Mouse (Mus musculus) hindbrain, postnatal 0 days (tissue): ENCODE results near the gene Slc46a3. TPM values are rescaled to one million over a fixed set of nuclear protein-coding genes. Genes with fewer than 3 reads are reported as not detected.
"Not testable (repeated sequence)": the region's sequence is repeated elsewhere in the genome, so short reads cannot be mapped to it uniquely, and the experiment has no call there.

Experiments
- ATAC-seq: fragments of 200-750 bp; cut with Nextera tagmentation; 2 replicates; pipeline ENCODE4 v1.8.0; 2017; ENCODE audit warnings: mild to moderate bottlenecking, moderate TSS enrichment, moderate library complexity
- DNase-seq: peaks from one replicate; pipeline ENCODE4 v3.0.0-alpha.2; 2015; ENCODE audit warnings: low spot score
- H3K27ac ChIP-seq: fragments of 300-500 bp; sonication (generic); 2 replicates; pipeline ENCODE4 v1.5.1; 2014; ENCODE audit warnings: mild to moderate bottlenecking
- H3K27me3 ChIP-seq: fragments of 300-500 bp; sonication (generic); 2 replicates; pipeline ENCODE4 v1.6.1; 2014; ENCODE audit warnings: low read length, mixed read lengths; ENCODE audit not compliant: insufficient read depth
- H3K36me3 ChIP-seq: fragments of 300-500 bp; sonication (generic); 2 replicates; pipeline ENCODE4 v1.6.1; 2014; ENCODE audit warnings: low read length, mixed read lengths; ENCODE audit not compliant: insufficient read depth
- H3K4me1 ChIP-seq: fragments of 300-500 bp; sonication (generic); 2 replicates; pipeline ENCODE4 v1.6.1; 2014; ENCODE audit warnings: antibody characterized with exemption, low read length, mixed read lengths; ENCODE audit not compliant: insufficient read depth
- H3K4me2 ChIP-seq: fragments of 300-500 bp; sonication (generic); 2 replicates; pipeline ENCODE4 v1.6.1; 2014; ENCODE audit warnings: low read depth, mild to moderate bottlenecking, low read length, moderate library complexity, mixed read lengths
- H3K4me3 ChIP-seq: fragments of 300-500 bp; sonication (generic); 2 replicates; pipeline ENCODE4 v1.5.1; 2014; ENCODE audit warnings: low read length
- H3K9ac ChIP-seq: fragments of 300-500 bp; sonication (generic); replicated peaks from 2 replicates; pipeline ENCODE4 v1.6.1; 2014; ENCODE audit warnings: mild to moderate bottlenecking, low read length, moderate library complexity, mixed read lengths
- H3K9me3 ChIP-seq: fragments of 300-500 bp; sonication (generic); 2 replicates; pipeline ENCODE4 v1.6.1; 2016; ENCODE audit warnings: low read length, mixed read lengths
- CTCF ChIP-seq: IDR thresholded peaks from 2 replicates; pipeline ENCODE4 v1.5.1; 2016; ENCODE audit warnings: antibody characterized with exemption, control low read depth, low read depth
- WGBS: fragments of 180-500 bp; shearing (Covaris S2); extraction: QIAGEN DNeasy Blood & Tissue Kit; methylation state at CpG from one replicate; pipeline ENCODE4 v1.1.7; 2014; 5-methylcytosine and 5-hydroxymethylcytosine counted together
- polyA plus RNA-seq: library from polyadenylated mRNA; unstranded; fragments of >200 nt; fragmentation: Nextera tagmentation; extraction: Ambion mirVana; gene quantifications from 2 replicates; pipeline ENCODE4 v1.2.1, GENCODE M21; 2015
- total RNA-seq: library from RNA; depleted of rRNA; stranded (reverse); fragments of >200 nt; gene quantifications from 2 replicates; pipeline ENCODE4 v1.2.3, GENCODE M21; 2014

Slc46a3 gene
- total and polyA plus RNA-seq, 2 experiments from 2014 or later, result 6.1 to 6.2 TPM

DNA sequence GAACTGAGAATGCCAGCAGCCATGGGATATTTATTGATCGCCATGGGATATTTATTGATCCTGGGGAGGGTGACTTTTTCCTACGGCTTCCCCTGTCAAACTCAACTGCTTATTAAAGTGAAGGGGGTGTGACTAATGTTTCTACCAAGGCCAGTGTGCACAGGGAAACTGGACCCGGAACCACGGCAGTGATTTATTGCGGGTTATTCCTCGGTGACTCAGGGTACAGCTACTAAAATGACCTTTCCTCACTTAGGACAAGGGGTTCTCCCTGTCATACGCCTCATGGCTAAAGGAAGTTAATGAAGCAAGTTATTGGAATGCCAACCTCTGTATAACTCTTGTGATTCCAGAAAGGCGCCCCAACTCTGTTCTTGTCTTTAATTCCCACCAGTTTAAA is 13.2 kb upstream of the Slc46a3 start:
- WGBS, result 90% methylated on average over 8 of the region's 8 CpGs
- H3K27me3 ChIP-seq, result no peaks in the 10 kb centered on the region
- no peak overlapping the region for H3K4me2 ChIP-seq
- no peaks in the 10 kb centered on the region for H3K4me1 ChIP-seq
- no peaks in the 10 kb centered on the region for H3K36me3 ChIP-seq
- no peak for TF ChIP-seq CTCF
- no peak overlapping the region for H3K4me3 ChIP-seq
- no peak overlapping the region for H3K9ac ChIP-seq
- no peak overlapping the region for H3K27ac ChIP-seq
- DNase-seq (no peak), ATAC-seq (no peak)
- no peaks in the 10 kb centered on the region for H3K9me3 ChIP-seq

GRCm38 (mm10) chr5:147907144-147907543 is 12.5 kb upstream of the Slc46a3 start:
- no peak for TF ChIP-seq CTCF
- Histone ChIP-seq H3K36me3 (no peaks in the 10 kb centered on the region), H3K4me1 (no peaks in the 10 kb centered on the region), H3K4me3 (no peak overlapping the region), H3K9me3 (no peaks in the 10 kb centered on the region), H3K27me3 (no peaks in the 10 kb centered on the region), H3K27ac (no peak overlapping the region), H3K9ac (no peak overlapping the region), H3K4me2 (no peak overlapping the region)
- ATAC-seq, result no peak
- WGBS, result 64% methylated on average over 11 of the region's 11 CpGs
- no peak for DNase-seq

DNA sequence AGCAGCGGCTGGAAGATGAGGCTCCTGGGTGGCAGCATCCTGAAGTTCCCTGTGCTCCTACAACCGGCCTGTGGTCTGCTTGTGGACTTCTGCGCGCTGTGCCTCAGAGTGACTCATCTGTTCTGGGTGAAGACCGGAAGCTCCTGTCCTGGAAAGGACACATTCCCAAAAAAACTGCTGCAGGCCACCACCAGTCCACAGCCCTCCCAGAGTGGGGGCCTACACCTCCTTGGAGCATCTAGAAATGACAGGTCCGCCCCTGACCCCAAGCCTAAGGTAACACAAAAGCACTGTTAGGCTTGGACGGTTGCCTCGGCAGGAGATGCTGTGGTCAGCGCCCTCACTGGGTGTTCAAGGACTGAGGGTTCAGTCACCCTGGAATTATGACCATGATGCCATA is 8.6 kb upstream of the Slc46a3 start:
- no peak for TF ChIP-seq CTCF
- H3K27me3 ChIP-seq, result no peaks in the 10 kb centered on the region
- H3K27ac ChIP-seq, result no peak overlapping the region
- DNase-seq (no peak), ATAC-seq (no peak)
- no peak overlapping the region for H3K9ac ChIP-seq
- H3K9me3 ChIP-seq, result no peaks in the 10 kb centered on the region
- WGBS, result 87% methylated on average over 9 of the region's 9 CpGs
- H3K4me2 ChIP-seq, result no peak overlapping the region
- no peaks in the 10 kb centered on the region for H3K36me3 ChIP-seq
- H3K4me3 ChIP-seq, result no peak overlapping the region
- no peaks in the 10 kb centered on the region for H3K4me1 ChIP-seq

GRCm38 (mm10) chr5:147902008-147902757 is 7.6 kb upstream of the Slc46a3 start:
- H3K27me3 ChIP-seq, result no peaks in the 10 kb centered on the region
- WGBS, result 91% methylated on average over 15 of the region's 15 CpGs
- H3K4me3 ChIP-seq, result no peak overlapping the region
- H3K36me3 ChIP-seq, result no peaks in the 10 kb centered on the region
- no peak for ATAC-seq
- H3K9ac ChIP-seq, result no peak overlapping the region
- no peaks in the 10 kb centered on the region for H3K9me3 ChIP-seq
- H3K4me1 ChIP-seq, result no peaks in the 10 kb centered on the region
- no peak overlapping the region for H3K4me2 ChIP-seq
- TF ChIP-seq CTCF, result no peak
- H3K27ac ChIP-seq, result no peak overlapping the region
- DNase-seq, result no peak

GRCm38 (mm10) chr5:147898968-147899549 is 4.4 kb upstream of the Slc46a3 start:
- ATAC-seq, result no peak
- WGBS, result 69% methylated on average over 4 of the region's 4 CpGs
- H3K4me3 ChIP-seq, result no peak overlapping the region
- H3K9ac ChIP-seq, result no peak overlapping the region
- H3K36me3 ChIP-seq, result no peaks in the 10 kb centered on the region
- TF ChIP-seq CTCF, result no peak
- H3K4me1 ChIP-seq, result no peaks in the 10 kb centered on the region
- no peak overlapping the region for H3K27ac ChIP-seq
- no peak for DNase-seq
- no peak overlapping the region for H3K4me2 ChIP-seq
- no peaks in the 10 kb centered on the region for H3K9me3 ChIP-seq
- H3K27me3 ChIP-seq, result no peaks in the 10 kb centered on the region

- ATAC-seq, result no peak
- H3K4me1 ChIP-seq, result no peaks in the 10 kb centered on the region
- no peaks in the 10 kb centered on the region for H3K9me3 ChIP-seq
- DNase-seq, result no peak
- no peaks in the 10 kb centered on the region for H3K36me3 ChIP-seq
- H3K9ac ChIP-seq, result no peak overlapping the region
- H3K27ac ChIP-seq, result no peak overlapping the region
- no peak overlapping the region for H3K4me3 ChIP-seq
- TF ChIP-seq CTCF, result no peak
- no peak overlapping the region for H3K4me2 ChIP-seq
- WGBS, result 82% methylated on average over 2 of the region's 2 CpGs
- H3K27me3 ChIP-seq, result no peaks in the 10 kb centered on the region
These were observed 3.6 kb upstream of the Slc46a3 start for GRCm38 (mm10) chr5:147898254-147898653.

GRCm38 (mm10) chr5:147896501-147896900 is 1.9 kb upstream of the Slc46a3 start:
- ATAC-seq, H3K4me3 ChIP-seq, H3K36me3 ChIP-seq, DNase-seq, H3K9me3 ChIP-seq, H3K27ac ChIP-seq, H3K4me2 ChIP-seq, H3K4me1 ChIP-seq, H3K9ac ChIP-seq, H3K27me3 ChIP-seq: not testable (repeated sequence)
- 85% methylated on average over 4 of the region's 4 CpGs for WGBS
